Mouse (Mus musculus): ENCODE measurements at regions not wholly inside any gene's neighbourhood (a gene's known extent, or its start where the extent isn't known, plus 50 kb on each side); places are given as distances from the start of the nearest gene placed in this dataset.
A peak's percentile ranks its signal among the peaks of the same experiment; 100 is the strongest.

GRCm38 (mm10) chrX:12889482-12889808 is 127.6 kb upstream of the Med14 start:
- DNase-seq (ENCODE audit: low spot score in 2 of 2): no peak

GRCm38 (mm10) chrX:12888708-12889481 is 127.0 kb upstream of the Med14 start:
- DNase-seq (ENCODE audit: low spot score in 2 of 2): no peak

GRCm38 (mm10) chrX:12888010-12888707 is 126.3 kb upstream of the Med14 start:
- DNase-seq (ENCODE audit: low spot score in 2 of 2): no peak

- no peak for DNase-seq (ENCODE audit: low spot score in 2 of 2)
Observed at GRCm38 (mm10) chrX:12887516-12887915, 125.6 kb upstream of the Med14 start.

- DNase-seq (ENCODE audit: low spot score in 2 of 2): no peak
Observed at GRCm38 (mm10) chrX:12886160-12887048, 124.5 kb upstream of the Med14 start.

- DNase-seq (ENCODE audit: low spot score in 2 of 2): no peak
Observed at GRCm38 (mm10) chrX:12879233-12879632, 117.4 kb upstream of the Med14 start.

- DNase-seq (ENCODE audit: low spot score in 2 of 2): no peak
Observed at GRCm38 (mm10) chrX:12877506-12877905, 115.6 kb upstream of the Med14 start.

- DNase-seq (ENCODE audit: low spot score in 2 of 2): peak; percentile 76 to 79
Observed at GRCm38 (mm10) chrX:12873698-12874144, 111.8 kb upstream of the Med14 start.

- no peak for DNase-seq (ENCODE audit: low spot score in 2 of 2)
Observed at GRCm38 (mm10) chrX:12873230-12873629, 111.4 kb upstream of the Med14 start.

GRCm38 (mm10) chrX:12866885-12867498 is 105.1 kb upstream of the Med14 start:
- no peak for DNase-seq (ENCODE audit: low spot score in 2 of 2)

GRCm38 (mm10) chrX:12866176-12866575 is 104.3 kb upstream of the Med14 start:
- DNase-seq (ENCODE audit: low spot score in 2 of 2): no peak

- no peak for DNase-seq (ENCODE audit: low spot score in 2 of 2)
Observed at GRCm38 (mm10) chrX:12860168-12860567, 98.3 kb upstream of the Med14 start.

- DNase-seq (ENCODE audit: low spot score in 2 of 2): no peak
Observed at GRCm38 (mm10) chrX:12858757-12859156, 96.9 kb upstream of the Med14 start.

GRCm38 (mm10) chrX:12857881-12858755 is 96.2 kb upstream of the Med14 start:
- DNase-seq (ENCODE audit: low spot score in 2 of 2): peak in 1 of 2 experiments; percentile 17

GRCm38 (mm10) chrX:12855425-12855824 is 93.6 kb upstream of the Med14 start:
- no peak for DNase-seq (ENCODE audit: low spot score in 2 of 2)

- no peak for DNase-seq (ENCODE audit: low spot score in 2 of 2)
Observed at GRCm38 (mm10) chrX:12851684-12852083, 89.8 kb upstream of the Med14 start.

GRCm38 (mm10) chrX:12844431-12844830 is 82.6 kb upstream of the Med14 start:
- DNase-seq (ENCODE audit: low spot score in 2 of 2): no peak

- no peak for DNase-seq (ENCODE audit: low spot score in 2 of 2)
Observed at GRCm38 (mm10) chrX:12841021-12841325, 79.1 kb upstream of the Med14 start.

GRCm38 (mm10) chrX:12840160-12841020 is 78.5 kb upstream of the Med14 start:
- DNase-seq (ENCODE audit: low spot score in 2 of 2): peak; percentile 77 to 79
